Mouse (Mus musculus) gastrocnemius, postnatal 25 days (tissue): ENCODE data around the gene Gm1123. TPM values are rescaled to one million over a fixed set of nuclear protein-coding genes. Genes with fewer than 3 reads are reported as not detected.

Experiments used
- total RNA-seq, 2 experiments: library from RNA; stranded (reverse); gene quantifications; 1 replicate in 1 of 2; 2 replicates in 1 of 2; pipeline ENCODE4 v1.2.3; 2021

Gm1123 gene
- total RNA-seq, 2 experiments from 2014 or later: not detected

Other genes starting within 250 kb of the Gm1123 start
- gene Prr23a1, start 193.2 kb downstream of the Gm1123 start, total RNA-seq: not detected
- not detected for gene Prr23a2, start 179.2 kb downstream of the Gm1123 start, total RNA-seq
- gene Prr23a3, start 170.9 kb downstream of the Gm1123 start, total RNA-seq: not detected
- gene 7420426K07Rik, start 132.6 kb downstream of the Gm1123 start, total RNA-seq: not detected
- gene Foxl2, start 80.4 kb downstream of the Gm1123 start, total RNA-seq: under 1 TPM in 1 of 2 experiments, not detected in 1; 0.27 TPM
- gene Faim, start 49.3 kb downstream of the Gm1123 start, total RNA-seq: 1 to 10 TPM; 2.2 to 2.9 TPM
- gene Pik3cb, start 104.9 kb upstream of the Gm1123 start, total RNA-seq: 1 to 10 TPM; 3.8 to 5.0 TPM
- gene Faiml, start 201.5 kb upstream of the Gm1123 start, total RNA-seq: not detected
- gene Cep70, start 207.7 kb upstream of the Gm1123 start, total RNA-seq: 1 to 10 TPM; 3.0 to 3.1 TPM